ENCODE assay signal across 31 mouse cellular contexts in the genomic region with DNA sequence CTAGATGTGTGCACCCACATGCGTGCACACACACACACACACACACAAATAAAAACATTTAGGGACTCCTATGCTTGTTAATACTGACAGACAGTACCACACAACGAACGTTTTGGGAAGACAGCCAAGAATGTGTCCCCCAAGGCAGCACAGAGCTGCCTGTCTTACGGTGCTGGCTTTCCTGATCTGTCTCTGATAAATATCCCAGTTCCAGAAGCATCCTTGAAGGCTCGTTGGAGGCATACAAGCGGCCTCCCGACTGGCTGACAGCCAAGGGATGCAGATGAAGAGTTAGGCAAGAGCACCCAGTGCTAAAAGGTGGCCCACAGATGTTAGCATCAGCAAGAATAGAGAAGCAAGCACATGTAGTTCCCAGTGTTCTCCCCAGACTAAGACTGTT. TPM values are rescaled to one million over a fixed set of nuclear protein-coding genes. Genes with fewer than 3 reads are reported as not detected.
DNase-seq lines count a peak whose midpoint lies in the region; ATAC-seq and TF ChIP-seq lines count a peak whose summit lies in the region.
"Had no signal": no experiment of that assay in that cellular context is flagged by ENCODE, and none has a peak within 500 bp of the region (broad histone marks: within the 10 kb centered on the region; RNA-seq: fewer than 3 reads in every experiment).

No protein-coding gene starts in this region.

- peak; percentile 68 for DNase-seq in forebrain, embryonic 14.5 days (ENCODE audit: low spot score)
- DNase-seq in limb, embryonic 14.5 days (ENCODE audit: low spot score) = peak; percentile 54
- DNase-seq in limb, embryonic 10.5 days (ENCODE audit: low spot score) = no peak
- DNase-seq in right cerebral cortex, postnatal 10 days (ENCODE audit: low spot score in 2 of 2) = peak; percentile 37 to 50
- DNase-seq in right cerebral cortex, postnatal 25 days = no peak
- DNase-seq: adrenal gland, adult 2 months; B cell, adult 2 months; cerebellum, adult 18-20 months; embryo, embryonic 11 days; gastrocnemius, postnatal 14 days; heart, adult 18-20 months; heart, postnatal 10 days; kidney, adult 2 months; liver, postnatal 0 days; lung, postnatal 14 days; thymus, adult 2 months; thymus, postnatal 4 days had no signal

- H3K9ac ChIP-seq in forebrain, embryonic 14.5 days (ENCODE audit: low read length) = no peak overlapping the region
- H3K9ac ChIP-seq in forebrain, embryonic 16.5 days (replicated peaks; ENCODE audit: low read depth, low read length) = no peak overlapping the region
- no peak overlapping the region for H3K9ac ChIP-seq in limb, embryonic 14.5 days (ENCODE audit: low read depth, low read length, severe bottlenecking)
- H3K9ac ChIP-seq in embryonic facial prominence, embryonic 13.5 days = no peak overlapping the region
- H3K9ac ChIP-seq: heart, embryonic 12.5 days; hindbrain, embryonic 12.5 days; liver, postnatal 0 days; midbrain, embryonic 13.5 days; stomach, embryonic 15.5 days had no signal

- H3K4me1 ChIP-seq in forebrain, embryonic 14.5 days (ENCODE audit: control insufficient read depth, insufficient read depth, low read length) = peaks cover 2% of the 10 kb centered on the region; the same call in 1 of the 2 replicates
- H3K4me1 ChIP-seq in forebrain, embryonic 16.5 days (replicated peaks; ENCODE audit: control insufficient read depth, insufficient read depth, low read length) = peaks cover 8% of the 10 kb centered on the region
- H3K4me1 ChIP-seq in limb, embryonic 14.5 days (ENCODE audit: control insufficient read depth, insufficient read depth, low read length) = peaks cover 4% of the 10 kb centered on the region; the same call in 1 of the 2 replicates
- 0 out of 2 replicates have a peak, but pooled peaks cover 3% of the 10 kb centered on the region for H3K4me1 ChIP-seq in limb, embryonic 10.5 days
- H3K4me1 ChIP-seq in embryonic facial prominence, embryonic 13.5 days = peaks cover 18% of the 10 kb centered on the region
- H3K4me1 ChIP-seq: heart, embryonic 12.5 days; hindbrain, embryonic 12.5 days had no signal

- H3K36me3 ChIP-seq in forebrain, embryonic 14.5 days (ENCODE audit: control insufficient read depth, insufficient read depth, low read length) = no peaks in the 10 kb centered on the region
- no peaks in the 10 kb centered on the region for H3K36me3 ChIP-seq in forebrain, embryonic 16.5 days (ENCODE audit: control insufficient read depth, insufficient read depth)
- H3K36me3 ChIP-seq in limb, embryonic 14.5 days (ENCODE audit: control insufficient read depth, insufficient read depth, low read length) = no peaks in the 10 kb centered on the region
- H3K36me3 ChIP-seq in limb, embryonic 10.5 days = no peaks in the 10 kb centered on the region
- no peaks in the 10 kb centered on the region for H3K36me3 ChIP-seq in embryonic facial prominence, embryonic 13.5 days
- H3K36me3 ChIP-seq: G1E; heart, embryonic 12.5 days; hindbrain, embryonic 12.5 days; midbrain, embryonic 13.5 days; stomach, embryonic 15.5 days had no signal

- no peak for TF ChIP-seq POLR2A in limb, embryonic 14.5 days (IDR thresholded peaks at IDR 0.05; ENCODE audit: borderline replicate concordance, extremely low read depth, insufficient read depth, insufficient read length)

- no peak overlapping the region for H3K4me3 ChIP-seq in forebrain, embryonic 14.5 days (ENCODE audit: low read depth, low read length)
- no peak overlapping the region for H3K4me3 ChIP-seq in forebrain, embryonic 16.5 days (replicated peaks; ENCODE audit: low read length)
- no peak overlapping the region for H3K4me3 ChIP-seq in limb, embryonic 14.5 days (replicated peaks; ENCODE audit: low read length)
- no peak overlapping the region for H3K4me3 ChIP-seq in limb, embryonic 10.5 days
- no peak overlapping the region for H3K4me3 ChIP-seq in embryonic facial prominence, embryonic 13.5 days
- H3K4me3 ChIP-seq: heart, embryonic 12.5 days; hindbrain, embryonic 12.5 days; left cerebral cortex, adult 2 months; midbrain, embryonic 13.5 days; stomach, embryonic 15.5 days had no signal

- H3K9me3 ChIP-seq in forebrain, embryonic 14.5 days (replicated peaks; ENCODE audit: control insufficient read depth, low read length) = no peaks in the 10 kb centered on the region
- H3K9me3 ChIP-seq in forebrain, embryonic 16.5 days (ENCODE audit: control insufficient read depth, low read length) = no peaks in the 10 kb centered on the region
- no peaks in the 10 kb centered on the region for H3K9me3 ChIP-seq in limb, embryonic 14.5 days (ENCODE audit: control insufficient read depth, low read length)
- H3K9me3 ChIP-seq in limb, embryonic 10.5 days (replicated peaks) = no peaks in the 10 kb centered on the region
- H3K9me3 ChIP-seq in embryonic facial prominence, embryonic 13.5 days = no peaks in the 10 kb centered on the region
- H3K9me3 ChIP-seq: heart, embryonic 12.5 days; hindbrain, embryonic 12.5 days; midbrain, embryonic 13.5 days; stomach, embryonic 15.5 days had no signal

- no peak overlapping the region for H3K4me2 ChIP-seq in forebrain, embryonic 14.5 days (ENCODE audit: low read length)
- H3K4me2 ChIP-seq in forebrain, embryonic 16.5 days (ENCODE audit: low read length) = no peak overlapping the region
- H3K4me2 ChIP-seq in limb, embryonic 14.5 days (replicated peaks; ENCODE audit: low read depth, low read length, severe bottlenecking) = no peak overlapping the region
- no peak overlapping the region for H3K4me2 ChIP-seq in embryonic facial prominence, embryonic 13.5 days
- H3K4me2 ChIP-seq: heart, embryonic 12.5 days; hindbrain, embryonic 12.5 days; liver, embryonic 11.5 days; midbrain, embryonic 13.5 days; stomach, embryonic 15.5 days had no signal

- H3K27me3 ChIP-seq in forebrain, embryonic 14.5 days (replicated peaks; ENCODE audit: control insufficient read depth, insufficient read depth, low read length) = no peaks in the 10 kb centered on the region
- no peaks in the 10 kb centered on the region for H3K27me3 ChIP-seq in forebrain, embryonic 16.5 days (replicated peaks; ENCODE audit: control insufficient read depth, insufficient read depth, low read length)
- H3K27me3 ChIP-seq in limb, embryonic 14.5 days (ENCODE audit: control insufficient read depth, insufficient read depth, low read length) = no peaks in the 10 kb centered on the region
- H3K27me3 ChIP-seq in limb, embryonic 10.5 days (ENCODE audit: low read depth, poor library complexity, severe bottlenecking) = no peaks in the 10 kb centered on the region
- H3K27me3 ChIP-seq in embryonic facial prominence, embryonic 13.5 days = no peaks in the 10 kb centered on the region
- H3K27me3 ChIP-seq: CH12.LX; heart, embryonic 12.5 days; hindbrain, embryonic 12.5 days; midbrain, embryonic 13.5 days; stomach, embryonic 15.5 days had no signal

- no peak overlapping the region for H3K27ac ChIP-seq in forebrain, embryonic 14.5 days (ENCODE audit: low read depth, low read length)
- no peak overlapping the region for H3K27ac ChIP-seq in forebrain, embryonic 16.5 days (ENCODE audit: low read length)
- no peak overlapping the region for H3K27ac ChIP-seq in limb, embryonic 14.5 days (replicated peaks; ENCODE audit: low read depth, low read length)
- H3K27ac ChIP-seq in limb, embryonic 10.5 days = no peak overlapping the region
- H3K27ac ChIP-seq in embryonic facial prominence, embryonic 13.5 days = peak overlapping the region; percentile 48; the same call in 1 of the 2 replicates
- H3K27ac ChIP-seq: hindbrain, embryonic 12.5 days; kidney, postnatal 0 days; left cerebral cortex, adult 2 months; midbrain, embryonic 13.5 days; stomach, embryonic 15.5 days had no signal

- ATAC-seq in forebrain, embryonic 14.5 days = peak; percentile 29; the same call in 1 of the 2 replicates
- ATAC-seq in forebrain, embryonic 16.5 days = no peak
- no peak for ATAC-seq in limb, embryonic 14.5 days (ENCODE audit: low FRiP score, low read depth)
- ATAC-seq in embryonic facial prominence, embryonic 13.5 days (ENCODE audit: insufficient number of reproducible peaks, insufficient read depth, low FRiP score, low TSS enrichment, low read depth) = no peak
- no peak for ATAC-seq in monocyte, adult 5-6 weeks (replicated peaks; ENCODE audit: insufficient number of reproducible peaks, low FRiP score, low TSS enrichment, poor library complexity, severe bottlenecking)
- ATAC-seq: inflammation-experienced regulatory T-cells, adult 6 months; liver, postnatal 0 days; midbrain, embryonic 13.5 days had no signal

- WGBS in forebrain, embryonic 14.5 days = 40% methylated on average over 7 of the region's 7 CpGs
- 30% methylated on average over 7 of the region's 7 CpGs for WGBS in forebrain, embryonic 16.5 days
- WGBS in limb, embryonic 14.5 days = 37% methylated on average over 7 of the region's 7 CpGs
- WGBS in limb, embryonic 10.5 days = 88% methylated on average over 7 of the region's 7 CpGs
- 17% methylated on average over 7 of the region's 7 CpGs for WGBS in embryonic facial prominence, embryonic 13.5 days

RNA-seq across cellular contexts. Expression of gene Cdh5, which starts 23.3 kb away (rescaled TPM):
- polyA plus RNA-seq in forebrain, embryonic 14.5 days (2014; fragmentation: Nextera tagmentation; extraction: Ambion mirVana) = 13.6 and 13.7 TPM in 2 replicates
- polyA plus RNA-seq in forebrain, embryonic 16.5 days (2015; fragmentation: Nextera tagmentation; extraction: Ambion mirVana) = 9.2 and 12.6 TPM in 2 replicates
- polyA plus RNA-seq in limb, embryonic 14.5 days (2012; rRNA removed) = 58.0 and 62.1 TPM in 2 replicates
- polyA plus RNA-seq in limb, embryonic 14.5 days (2014; fragmentation: Nextera tagmentation; extraction: Ambion mirVana) = 34.1 and 34.6 TPM in 2 replicates
- 17.5 and 19.8 TPM in 2 replicates for polyA plus RNA-seq in limb, embryonic 10.5 days (2016; fragmentation: Nextera tagmentation; extraction: Ambion mirVana)
- 25.1 and 28.3 TPM in 2 replicates for polyA plus RNA-seq in embryonic facial prominence, embryonic 13.5 days (2015; fragmentation: Nextera tagmentation; extraction: Ambion mirVana)
- total RNA-seq in monocyte, adult 5-6 weeks (2017) = not detected in 3 replicates
- total RNA-seq: megakaryocyte progenitor cell, adult 5-6 weeks had no signal
- polyA plus RNA-seq: G1E had no signal

Comparison
In these comparisons a context has a peak if more than half of its experiments do, and no peak if none do; other contexts are left out.
1. DNase-seq: peak in forebrain, embryonic 14.5 days (single experiment), limb, embryonic 14.5 days (single experiment) and right cerebral cortex, postnatal 10 days (2 of 2); none in limb, embryonic 10.5 days (single experiment) and right cerebral cortex, postnatal 25 days (single experiment).